8 mouse cellular contexts compared by ENCODE assay signal in the genomic region with DNA sequence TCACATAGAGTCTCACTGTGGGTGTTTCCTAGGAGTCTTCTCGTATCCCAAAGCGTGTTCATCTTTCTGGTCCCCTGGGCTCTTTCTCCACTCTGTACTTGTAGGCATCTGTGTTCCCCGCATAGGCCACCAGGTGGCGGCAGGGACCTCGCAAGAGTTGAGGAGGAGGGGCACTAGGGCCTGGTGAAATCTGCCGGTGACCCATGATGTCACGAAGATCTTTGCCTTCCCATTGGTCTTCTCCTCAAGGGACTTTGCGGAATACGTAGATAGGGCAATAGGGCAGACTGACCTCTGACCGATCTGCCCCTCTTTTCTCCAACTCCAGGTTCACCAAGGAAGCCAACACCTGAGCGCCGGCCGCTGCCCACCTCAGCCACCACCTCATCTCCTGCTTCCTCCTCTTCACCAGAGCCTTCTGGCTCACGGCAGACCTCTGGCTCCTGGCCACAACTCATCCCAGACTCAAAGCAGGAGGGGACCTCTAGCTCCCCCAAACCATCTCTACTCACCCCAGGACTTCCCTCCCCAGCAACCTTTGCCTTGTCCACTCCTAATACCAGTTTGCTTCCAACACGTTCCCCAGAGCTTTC. TPM values are rescaled to one million over a fixed set of nuclear protein-coding genes. Genes with fewer than 3 reads are reported as not detected.
DNase-seq lines count a peak whose midpoint lies in the region; ATAC-seq lines count a peak whose summit lies in the region.

No protein-coding gene starts in this region.

- no peaks in the 10 kb centered on the region for H3K36me3 ChIP-seq in hindbrain, embryonic 13.5 days

- H3K4me3 ChIP-seq in hindbrain, embryonic 13.5 days: peak overlapping the region; percentile 30

- 0 out of 2 replicates have a peak, but pooled peaks cover 6% of the 10 kb centered on the region for H3K27me3 ChIP-seq in hindbrain, embryonic 13.5 days

- no peaks in the 10 kb centered on the region for H3K9me3 ChIP-seq in hindbrain, embryonic 13.5 days

- H3K27ac ChIP-seq in hindbrain, embryonic 13.5 days: no peak overlapping the region

- H3K4me1 ChIP-seq in hindbrain, embryonic 13.5 days (replicated peaks): 0 out of 2 replicates have a peak, but pooled peaks cover 5% of the 10 kb centered on the region

- peak; percentile 57; the same call in 1 of the 2 replicates for ATAC-seq in hindbrain, embryonic 13.5 days (ENCODE audit: low FRiP score)

- H3K4me2 ChIP-seq in hindbrain, embryonic 13.5 days: peak overlapping the region; percentile 49

- 16% methylated on average over 15 of the region's 15 CpGs for WGBS in hindbrain, embryonic 13.5 days

- DNase-seq in NIH3T3 (ENCODE audit: low read depth): peak; percentile 95
- peak; percentile 97 for DNase-seq in cerebellum, postnatal 14 days
- DNase-seq in frontal cortex, postnatal 14 days (ENCODE audit: low spot score in 2 of 2): peak; percentile 85 to 87
- DNase-seq in layer of hippocampus, postnatal 25 days (ENCODE audit: extremely low spot score in 1 of 2, low spot score in 1 of 2): peak; percentile 92 to 95
- DNase-seq in lung, postnatal 25 days (ENCODE audit: low spot score): peak; percentile 95
- peak; percentile 94 for DNase-seq in retina, embryonic 14.5 days (ENCODE audit: low spot score)
- peak; percentile 94 for DNase-seq in thymus, postnatal 4 days

- 0 out of 2 replicates have a peak overlapping the region, but pooled peaks have one; percentile 5 for H3K9ac ChIP-seq in hindbrain, embryonic 13.5 days

RNA-seq across cellular contexts. Expression of gene Ssc5d, which starts 17.7 kb away (rescaled TPM):
- polyA plus RNA-seq in hindbrain, embryonic 13.5 days (2015; fragmentation: Nextera tagmentation; extraction: Ambion mirVana): 0.73 and 1.3 TPM in 2 replicates
- 1 to 10 TPM; 1.4 to 2.3 TPM for total RNA-seq in layer of hippocampus, postnatal 25 days (2021)

RNA-seq across cellular contexts. Expression of gene Sbk2, which starts 20.9 kb away (rescaled TPM):
- 0.25 TPM in 1 of 2 replicates, not detected in the other for polyA plus RNA-seq in hindbrain, embryonic 13.5 days (2015; fragmentation: Nextera tagmentation; extraction: Ambion mirVana)
- under 1 TPM in 1 of 2 experiments, not detected in 1; 0.59 TPM for total RNA-seq in layer of hippocampus, postnatal 25 days (2021)

RNA-seq across cellular contexts. Expression of gene Nat14, which starts 21.5 kb away (rescaled TPM):
- polyA plus RNA-seq in hindbrain, embryonic 13.5 days (2015; fragmentation: Nextera tagmentation; extraction: Ambion mirVana): 25.4 and 27.7 TPM in 2 replicates
- total RNA-seq in layer of hippocampus, postnatal 25 days (2021): 100 to 1,000 TPM; 109 to 112 TPM

RNA-seq across cellular contexts. Expression of gene Sbk3, which starts 27.6 kb away (rescaled TPM):
- 0.19 and 0.49 TPM in 2 replicates for polyA plus RNA-seq in hindbrain, embryonic 13.5 days (2015; fragmentation: Nextera tagmentation; extraction: Ambion mirVana)
- under 1 TPM; 0.59 to 0.66 TPM for total RNA-seq in layer of hippocampus, postnatal 25 days (2021)

RNA-seq across cellular contexts. Expression of gene Zfp628, which starts 28.3 kb away (rescaled TPM):
- 3.6 and 4.9 TPM in 2 replicates for polyA plus RNA-seq in hindbrain, embryonic 13.5 days (2015; fragmentation: Nextera tagmentation; extraction: Ambion mirVana)
- 10 to 100 TPM; 13.4 to 14.3 TPM for total RNA-seq in layer of hippocampus, postnatal 25 days (2021)
